In genomic region chr11:83271951-83272843, GRCm38 (mm10) we compare ENCODE assay signal across 10 mouse cellular contexts. TPM values are rescaled to one million over a fixed set of nuclear protein-coding genes. Genes with fewer than 3 reads are reported as not detected.
DNase-seq lines count a peak whose midpoint lies in the region; ATAC-seq and TF ChIP-seq lines count a peak whose summit lies in the region.
"Had no signal": no experiment of that assay in that cellular context is flagged by ENCODE, and none has a peak within 500 bp of the region (broad histone marks: within the 10 kb centered on the region; RNA-seq: fewer than 3 reads in every experiment).

No protein-coding gene starts in this region.

- no peak overlapping the region for H3K4me2 ChIP-seq in limb, embryonic 15.5 days
- H3K4me2 ChIP-seq in midbrain, postnatal 0 days (ENCODE audit: low read depth, low read length, poor library complexity, severe bottlenecking), result no peak overlapping the region

- TF ChIP-seq POLR2A in kidney, adult 2 months (IDR thresholded peaks at IDR 0.05; ENCODE audit: low read depth, low read length), result no peak

- no peak overlapping the region for H3K4me3 ChIP-seq in kidney, adult 2 months (ENCODE audit: insufficient read depth, low read depth, low read length)
- no peak overlapping the region for H3K4me3 ChIP-seq in limb, embryonic 15.5 days
- no peak overlapping the region for H3K4me3 ChIP-seq in midbrain, postnatal 0 days (ENCODE audit: low read depth, low read length)

- WGBS in kidney, adult 2 months, result 13% methylated on average over 2 of the region's 2 CpGs
- WGBS in limb, embryonic 15.5 days, result 19% methylated on average over 2 of the region's 2 CpGs
- WGBS in midbrain, postnatal 0 days, result 19% methylated on average over 2 of the region's 2 CpGs

- H3K9ac ChIP-seq in limb, embryonic 15.5 days, result no peak overlapping the region
- no peak overlapping the region for H3K9ac ChIP-seq in midbrain, postnatal 0 days (replicated peaks; ENCODE audit: low read length, poor library complexity, severe bottlenecking)

- TF ChIP-seq CTCF in kidney, adult 2 months (conservative IDR thresholded peaks at IDR 0.05; ENCODE audit: insufficient read depth, insufficient read length, low read depth, low read length), result 0 out of 2 replicates have a peak, but pooled peaks have one; percentile 12
- peak; percentile 45 for TF ChIP-seq CTCF in midbrain, postnatal 0 days (IDR thresholded peaks at IDR 0.05)

- H3K36me3 ChIP-seq in kidney, adult 2 months (ENCODE audit: control insufficient read depth, insufficient read depth, low read length), result no peaks in the 10 kb centered on the region
- no peaks in the 10 kb centered on the region for H3K36me3 ChIP-seq in limb, embryonic 15.5 days
- no peaks in the 10 kb centered on the region for H3K36me3 ChIP-seq in midbrain, postnatal 0 days (ENCODE audit: insufficient read depth, low read length)

- DNase-seq in kidney, adult 2 months, result peak; percentile 18
- no peak for DNase-seq in kidney, adult 18-20 months
- DNase-seq in MN1 (ENCODE audit: low spot score), result peak; percentile 52
- peak; percentile 52 for DNase-seq in midbrain, postnatal 0 days (ENCODE audit: low spot score)
- DNase-seq in layer of hippocampus, postnatal 36 days, result no peak
- DNase-seq in urinary bladder, postnatal 36 days (ENCODE audit: low spot score in 2 of 2), result no peak

- H3K4me1 ChIP-seq in kidney, adult 2 months (ENCODE audit: control insufficient read depth, insufficient read depth, low read length), result no peaks in the 10 kb centered on the region
- no peaks in the 10 kb centered on the region for H3K4me1 ChIP-seq in limb, embryonic 15.5 days
- no peaks in the 10 kb centered on the region for H3K4me1 ChIP-seq in midbrain, postnatal 0 days (ENCODE audit: insufficient read depth, low read length)

- H3K27ac ChIP-seq in kidney, adult 2 months (ENCODE audit: insufficient read depth, low read depth, low read length), result no peak overlapping the region
- peak overlapping the region; percentile 48; the same call in 1 of the 2 replicates for H3K27ac ChIP-seq in limb, embryonic 15.5 days
- peak overlapping the region; percentile 87 for H3K27ac ChIP-seq in midbrain, postnatal 0 days (ENCODE audit: low read depth, low read length)

- no peaks in the 10 kb centered on the region for H3K9me3 ChIP-seq in limb, embryonic 15.5 days
- H3K9me3 ChIP-seq in midbrain, postnatal 0 days (ENCODE audit: low read length), result no peaks in the 10 kb centered on the region

- no peaks in the 10 kb centered on the region for H3K27me3 ChIP-seq in kidney, adult 2 months (replicated peaks; ENCODE audit: control insufficient read depth, insufficient read depth, low read length)
- no peaks in the 10 kb centered on the region for H3K27me3 ChIP-seq in limb, embryonic 15.5 days
- H3K27me3 ChIP-seq in midbrain, postnatal 0 days (ENCODE audit: insufficient read depth, low read length), result no peaks in the 10 kb centered on the region

- peak; percentile 61 for ATAC-seq in erythroblast, adult 5-6 weeks (replicated peaks; ENCODE audit: low FRiP score, poor library complexity, severe bottlenecking)
- ATAC-seq in limb, embryonic 15.5 days (ENCODE audit: insufficient number of reproducible peaks, low FRiP score, low TSS enrichment, low read depth), result no peak
- ATAC-seq in midbrain, postnatal 0 days (ENCODE audit: low FRiP score), result no peak

RNA-seq across cellular contexts. Expression of gene Slfn14, which starts 14.3 kb away (rescaled TPM):
- polyA plus RNA-seq in kidney, adult 2 months (2012; rRNA removed), result 0.03 TPM in 1 of 2 replicates, not detected in the other
- total RNA-seq in erythroblast, adult 5-6 weeks (2015; ENCODE audit: low replicate concordance), result 616 and 623 TPM in 2 replicates
- total RNA-seq in erythroblast, adult 5-6 weeks (2017; ENCODE audit: low replicate concordance), result 920 and 955 TPM in 2 replicates
- polyA plus RNA-seq in limb, embryonic 15.5 days (2015; fragmentation: Nextera tagmentation; extraction: Ambion mirVana), result 0.10 and 0.18 TPM in 2 replicates
- total RNA-seq in midbrain, postnatal 0 days (2014; rRNA removed), result not detected in 2 replicates
- not detected in 2 replicates for polyA plus RNA-seq in midbrain, postnatal 0 days (2015; fragmentation: Nextera tagmentation; extraction: Ambion mirVana)
- not detected for total RNA-seq in layer of hippocampus, postnatal 36 days (2021)
- polyA plus RNA-seq: gonadal fat pad, adult 2 months; small intestine, adult 2 months had no signal

RNA-seq across cellular contexts. Expression of gene Ap2b1, which starts 26.6 kb away (rescaled TPM):
- 34.9 and 37.4 TPM in 2 replicates for polyA plus RNA-seq in kidney, adult 2 months (2012; rRNA removed)
- 20.8 and 28.2 TPM in 2 replicates for total RNA-seq in erythroblast, adult 5-6 weeks (2015; ENCODE audit: low replicate concordance)
- total RNA-seq in erythroblast, adult 5-6 weeks (2017; ENCODE audit: low replicate concordance), result 46.0 and 52.7 TPM in 2 replicates
- polyA plus RNA-seq in limb, embryonic 15.5 days (2015; fragmentation: Nextera tagmentation; extraction: Ambion mirVana), result 47.8 and 48.9 TPM in 2 replicates
- 232 and 258 TPM in 2 replicates for total RNA-seq in midbrain, postnatal 0 days (2014; rRNA removed)
- polyA plus RNA-seq in midbrain, postnatal 0 days (2015; fragmentation: Nextera tagmentation; extraction: Ambion mirVana), result 107 and 110 TPM in 2 replicates
- 100 to 1,000 TPM; 329 to 361 TPM for total RNA-seq in layer of hippocampus, postnatal 36 days (2021)

RNA-seq across cellular contexts. Expression of gene Pex12, which starts 30.2 kb away (rescaled TPM):
- polyA plus RNA-seq in kidney, adult 2 months (2012; rRNA removed), result 11.4 and 11.8 TPM in 2 replicates
- 1.3 and 2.9 TPM in 2 replicates for total RNA-seq in erythroblast, adult 5-6 weeks (2015; ENCODE audit: low replicate concordance)
- total RNA-seq in erythroblast, adult 5-6 weeks (2017; ENCODE audit: low replicate concordance), result 1.3 and 3.9 TPM in 2 replicates
- polyA plus RNA-seq in limb, embryonic 15.5 days (2015; fragmentation: Nextera tagmentation; extraction: Ambion mirVana), result 13.2 and 14.1 TPM in 2 replicates
- 9.5 and 10.1 TPM in 2 replicates for total RNA-seq in midbrain, postnatal 0 days (2014; rRNA removed)
- 10.4 and 11.8 TPM in 2 replicates for polyA plus RNA-seq in midbrain, postnatal 0 days (2015; fragmentation: Nextera tagmentation; extraction: Ambion mirVana)
- 1 to 10 TPM; 7.9 to 9.9 TPM for total RNA-seq in layer of hippocampus, postnatal 36 days (2021)

Comparison
In these comparisons a context has a peak if more than half of its experiments do, and no peak if none do; other contexts are left out.
1. DNase-seq: peak in kidney, adult 2 months (single experiment), MN1 (single experiment) and midbrain, postnatal 0 days (single experiment); none in kidney, adult 18-20 months (single experiment), layer of hippocampus, postnatal 36 days (0 of 2) and urinary bladder, postnatal 36 days (0 of 2).
2. RNA of gene Slfn14, which starts 14.3 kb away (total RNA-seq): 616 to 955 TPM in erythroblast, adult 5-6 weeks; not detected in midbrain, postnatal 0 days and not detected in layer of hippocampus, postnatal 36 days; every median in the first group is over 100 times any median in the second.